Mouse (Mus musculus): ENCODE results near the gene Nfkbib. TPM values are rescaled to one million over a fixed set of nuclear protein-coding genes. Genes with fewer than 3 reads are reported as not detected.

The Nfkbib gene
- total RNA-seq, 1 experiment from 2014 or later = 23.5 TPM

- peak; percentile 70 for ATAC-seq (ENCODE audit: extremely low read depth, insufficient number of reproducible peaks, low FRiP score, poor library complexity, severe bottlenecking)
These were observed 34.8 kb downstream of the Nfkbib start for GRCm38 (mm10) chr7:28732341-28733142.

- no peak for ATAC-seq (ENCODE audit: extremely low read depth, insufficient number of reproducible peaks, low FRiP score, poor library complexity, severe bottlenecking)
These were observed 39.5 kb downstream of the Nfkbib start for GRCm38 (mm10) chr7:28727649-28728340.

- ATAC-seq (ENCODE audit: extremely low read depth, insufficient number of reproducible peaks, low FRiP score, poor library complexity, severe bottlenecking) = peak; percentile 72; the same call in 1 of the 2 replicates
These were observed 40.7 kb downstream of the Nfkbib start for GRCm38 (mm10) chr7:28726600-28726999.

- no peak for ATAC-seq (ENCODE audit: extremely low read depth, insufficient number of reproducible peaks, low FRiP score, poor library complexity, severe bottlenecking)
These were observed 42.7 kb downstream of the Nfkbib start for GRCm38 (mm10) chr7:28724613-28725012.

GRCm38 (mm10) chr7:28722079-28722478, 45.2 kb downstream of the Nfkbib start:
- ATAC-seq (ENCODE audit: extremely low read depth, insufficient number of reproducible peaks, low FRiP score, poor library complexity, severe bottlenecking) = no peak

- ATAC-seq (ENCODE audit: extremely low read depth, insufficient number of reproducible peaks, low FRiP score, poor library complexity, severe bottlenecking) = no peak
These were observed 46.4 kb downstream of the Nfkbib start for GRCm38 (mm10) chr7:28720753-28721537.

GRCm38 (mm10) chr7:28719650-28720049, 47.7 kb downstream of the Nfkbib start:
- ATAC-seq (ENCODE audit: extremely low read depth, insufficient number of reproducible peaks, low FRiP score, poor library complexity, severe bottlenecking) = no peak

GRCm38 (mm10) chr7:28719159-28719558, 48.2 kb downstream of the Nfkbib start:
- ATAC-seq (ENCODE audit: extremely low read depth, insufficient number of reproducible peaks, low FRiP score, poor library complexity, severe bottlenecking) = no peak

- ATAC-seq (ENCODE audit: extremely low read depth, insufficient number of reproducible peaks, low FRiP score, poor library complexity, severe bottlenecking) = no peak
These were observed 49.6 kb downstream of the Nfkbib start for GRCm38 (mm10) chr7:28717726-28718125.

GRCm38 (mm10) chr7:28716590-28717281, 50.6 kb downstream of the Nfkbib start, which contains the start of gene Fbxo17:
Gene Fbxo17, plus strand, starts transcription at chr7:28716804.
- peak; percentile 36; the same call in 1 of the 2 replicates for ATAC-seq (ENCODE audit: extremely low read depth, insufficient number of reproducible peaks, low FRiP score, poor library complexity, severe bottlenecking)

- ATAC-seq (ENCODE audit: extremely low read depth, insufficient number of reproducible peaks, low FRiP score, poor library complexity, severe bottlenecking) = no peak
These were observed 51.7 kb downstream of the Nfkbib start for GRCm38 (mm10) chr7:28715598-28715997.

GRCm38 (mm10) chr7:28714667-28715066, 52.6 kb downstream of the Nfkbib start:
- ATAC-seq (ENCODE audit: extremely low read depth, insufficient number of reproducible peaks, low FRiP score, poor library complexity, severe bottlenecking) = no peak

- no peak for ATAC-seq (ENCODE audit: extremely low read depth, insufficient number of reproducible peaks, low FRiP score, poor library complexity, severe bottlenecking)
These were observed 56.4 kb downstream of the Nfkbib start for GRCm38 (mm10) chr7:28710962-28711361.

- 0 out of 2 replicates have a peak, but pooled peaks have one; percentile 19 for ATAC-seq (ENCODE audit: extremely low read depth, insufficient number of reproducible peaks, low FRiP score, poor library complexity, severe bottlenecking)
These were observed 57.9 kb downstream of the Nfkbib start for GRCm38 (mm10) chr7:28709454-28709853.

Other genes starting within 250 kb of the Nfkbib start
- gene Ifnl3, start 244.7 kb downstream of the Nfkbib start, total RNA-seq (2017) = not detected in 2 replicates
- gene Sycn, start 226.6 kb downstream of the Nfkbib start, total RNA-seq (2017) = not detected in 2 replicates
- gene Nccrp1, start 220.3 kb downstream of the Nfkbib start, total RNA-seq (2017) = 0.49 and 0.70 TPM in 2 replicates
- gene Samd4b, start 169.4 kb downstream of the Nfkbib start, total RNA-seq (2017) = 15.2 and 16.8 TPM in 2 replicates
- gene Pak4, start 169.3 kb downstream of the Nfkbib start, total RNA-seq (2017) = 6.6 and 8.8 TPM in 2 replicates
- not detected in 2 replicates for gene Acp7, start 136.2 kb downstream of the Nfkbib start, total RNA-seq (2017)
- gene Fbxo27, start 74.7 kb downstream of the Nfkbib start, total RNA-seq (2017) = not detected in 2 replicates
- 0.61 and 0.81 TPM in 2 replicates for gene Fbxo17, start 50.7 kb downstream of the Nfkbib start, total RNA-seq (2017)
- gene Mrps12, start 25.7 kb downstream of the Nfkbib start, total RNA-seq (2017) = 18.0 and 19.4 TPM in 2 replicates
- 5.9 and 6.1 TPM in 2 replicates for gene Sars2, start 25.5 kb downstream of the Nfkbib start, total RNA-seq (2017)
- gene Ccer2, start 11.3 kb downstream of the Nfkbib start, total RNA-seq (2017) = not detected in 2 replicates
- gene Sirt2, start 777 bp downstream of the Nfkbib start, total RNA-seq (2017) = 39.3 and 45.8 TPM in 2 replicates
- gene Rinl, start 21.5 kb upstream of the Nfkbib start, total RNA-seq (2017) = 95.7 and 108 TPM in 2 replicates
- gene Hnrnpl, start 41.0 kb upstream of the Nfkbib start, total RNA-seq (2017) = 300 and 326 TPM in 2 replicates
- 43.8 and 45.0 TPM in 2 replicates for gene Ech1, start 57.7 kb upstream of the Nfkbib start, total RNA-seq (2017)
- 25.1 and 34.3 TPM in 2 replicates for gene Lgals4, start 66.3 kb upstream of the Nfkbib start, total RNA-seq (2017)
- gene Lgals7, start 96.3 kb upstream of the Nfkbib start, total RNA-seq (2017) = not detected in 2 replicates
- gene Capn12, start 113.9 kb upstream of the Nfkbib start, total RNA-seq (2017) = 0.25 TPM in 1 of 2 replicates, not detected in the other
- gene Actn4, start 194.8 kb upstream of the Nfkbib start, total RNA-seq (2017) = 29.7 and 36.4 TPM in 2 replicates
- 191 and 195 TPM in 2 replicates for gene Eif3k, start 214.4 kb upstream of the Nfkbib start, total RNA-seq (2017)
- gene Map4k1, start 214.5 kb upstream of the Nfkbib start, total RNA-seq (2017) = 132 and 154 TPM in 2 replicates